In the genomic region with DNA sequence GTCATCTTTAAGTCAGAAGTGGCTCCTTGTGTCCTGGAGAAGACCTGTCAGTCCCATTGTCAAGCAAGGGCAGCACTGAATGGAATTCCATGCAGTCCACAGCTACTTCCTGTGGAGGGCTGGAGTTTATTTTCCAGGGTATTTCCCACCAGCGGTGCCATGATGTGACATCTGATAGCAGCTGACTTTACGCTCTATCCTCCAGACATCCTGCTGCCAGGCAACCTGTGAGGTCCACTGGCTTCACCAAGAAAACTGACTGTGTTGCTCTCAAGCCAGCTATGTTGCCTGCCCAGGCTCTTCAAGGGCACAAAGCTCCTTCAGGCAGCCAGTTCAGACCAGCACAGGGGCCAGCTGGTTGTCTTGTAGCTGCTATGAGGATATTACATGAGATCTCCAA, we compare ENCODE assay signal across 8 mouse cellular contexts.
A peak's percentile ranks its signal among the peaks of the same experiment; 100 is the strongest.
DNase-seq lines count a peak whose midpoint lies in the region; TF ChIP-seq lines count a peak whose summit lies in the region.

No protein-coding gene starts in this region.

- peak; percentile 32 for DNase-seq in kidney, adult 11 months
- DNase-seq in kidney, adult 18-20 months: no peak
- peak; percentile 50 for DNase-seq in embryo, embryonic 10.5 days (ENCODE audit: low spot score)
- peak; percentile 24 for DNase-seq in kidney, adult 9 months
- no peak for DNase-seq in cerebellum, adult 9-10 months
- no peak for DNase-seq in layer of hippocampus, postnatal 10 days (ENCODE audit: low spot score in 2 of 2)
- no peak for DNase-seq in urinary bladder, adult 18-20 months (ENCODE audit: low spot score in 2 of 2)

- peaks cover 31% of the 10 kb centered on the region for H3K79me2 ChIP-seq in myocyte (ENCODE audit: control insufficient read depth, insufficient read depth)

- no peaks in the 10 kb centered on the region for H3K27me3 ChIP-seq in myocyte (ENCODE audit: control insufficient read depth, insufficient read depth, insufficient read length)

- peak overlapping the region; percentile 39 for H3K4me2 ChIP-seq in myocyte (ENCODE audit: low read depth)

- TF ChIP-seq POLR2A in myocyte (IDR thresholded peaks at IDR 0.05; ENCODE audit: insufficient read length, low read depth): no peak

- no peak overlapping the region for H3K4me3 ChIP-seq in myocyte

- no peak overlapping the region for H3ac ChIP-seq in myocyte (ENCODE audit: control insufficient read depth, insufficient read length)

- no peaks in the 10 kb centered on the region for H3K36me3 ChIP-seq in myocyte (ENCODE audit: control insufficient read depth, insufficient read depth)

TF ChIP-seq in myocyte, 11 proteins besides CTCF, POLR2A, EP300 and RAD21:
- TF ChIP-seq CEBPB (IDR thresholded peaks at IDR 0.05; ENCODE audit: insufficient read depth, poor library complexity, severe bottlenecking) (no peak), MYOD1 (IDR thresholded peaks at IDR 0.05; ENCODE audit: control insufficient read depth in 1 of 3, insufficient read length in 2 of 3, low read depth in 2 of 3) (peak in 2 of 3 experiments; percentile 46 to 81)
TF ChIP-seq in myocyte: peak in this region for 1.

Comparison
In these comparisons a context has a peak if more than half of its experiments do, and no peak if none do; other contexts are left out.
1. DNase-seq: peak in kidney, adult 11 months (single experiment), embryo, embryonic 10.5 days (single experiment) and kidney, adult 9 months (single experiment); none in kidney, adult 18-20 months (single experiment), cerebellum, adult 9-10 months (single experiment), layer of hippocampus, postnatal 10 days (0 of 2) and urinary bladder, adult 18-20 months (0 of 2).